Mouse (Mus musculus) myocyte (in vitro differentiated cells): ENCODE results near the gene Caln1. TPM values are rescaled to one million over a fixed set of nuclear protein-coding genes. Genes with fewer than 3 reads are reported as not detected.

Experiments
- H3K27me3 ChIP-seq: one replicate; pipeline ENCODE4 v1.6.1; 2011; ENCODE audit not compliant: control insufficient read depth, insufficient read depth, insufficient read length
- H3K36me3 ChIP-seq: one replicate; pipeline ENCODE4 v1.6.1; 2011; ENCODE audit not compliant: control insufficient read depth, insufficient read depth
- H3K4me2 ChIP-seq: one replicate; pipeline ENCODE4 v1.6.1; 2011; ENCODE audit warnings: low read depth, control low read depth
- H3K4me3 ChIP-seq: one replicate; pipeline ENCODE4 v1.5.1; 2011; ENCODE audit warnings: mild to moderate bottlenecking, control low read depth, moderate library complexity
- H3K79me2 ChIP-seq: one replicate; pipeline ENCODE4 v1.6.1; 2011; ENCODE audit not compliant: control insufficient read depth, insufficient read depth
- H3ac ChIP-seq: one replicate; pipeline ENCODE4 v1.6.1; 2011; ENCODE audit not compliant: control insufficient read depth, insufficient read length
- CEBPB ChIP-seq: IDR thresholded peaks from 2 replicates; pipeline ENCODE4 v1.6.1; 2011; ENCODE audit warnings: mild to moderate bottlenecking, moderate library complexity; ENCODE audit not compliant: poor library complexity, insufficient read depth, severe bottlenecking
- E2F4 ChIP-seq: IDR thresholded peaks from one replicate; pipeline ENCODE4 v1.6.1; 2011; ENCODE audit warnings: mild to moderate bottlenecking, control low read depth, moderate library complexity; ENCODE audit not compliant: insufficient read depth
- MAX ChIP-seq: IDR thresholded peaks from one replicate; pipeline ENCODE4 v1.6.1; 2011; ENCODE audit warnings: low read depth, mild to moderate bottlenecking, control low read depth
- MYOD1 ChIP-seq, 3 experiments: IDR thresholded peaks; one replicate each; pipeline ENCODE4 v1.6.1; 2011; ENCODE audit warnings: control low read depth in 2 of 3, low read depth in 2 of 3, mild to moderate bottlenecking in 2 of 3, moderate library complexity in 1 of 3; ENCODE audit not compliant: insufficient read length in 2 of 3, control insufficient read depth in 1 of 3
- MYOG ChIP-seq, 3 experiments: IDR thresholded peaks; one replicate each; pipeline ENCODE4 v1.6.1; 2011; ENCODE audit warnings: control low read depth in 2 of 3, low read depth in 2 of 3, mild to moderate bottlenecking in 2 of 3; ENCODE audit not compliant: insufficient read length in 2 of 3, control insufficient read depth in 1 of 3, insufficient read depth in 1 of 3
- POLR2A ChIP-seq: IDR thresholded peaks from one replicate; pipeline ENCODE4 v1.6.1; 2011; ENCODE audit warnings: low read depth, mild to moderate bottlenecking, control low read depth, moderate library complexity; ENCODE audit not compliant: insufficient read length
- POLR2AphosphoS2 ChIP-seq: IDR thresholded peaks from one replicate; pipeline ENCODE4 v1.6.1; 2011; ENCODE audit warnings: low read depth, control low read depth; ENCODE audit not compliant: insufficient read length
- REST ChIP-seq: IDR thresholded peaks from one replicate; pipeline ENCODE4 v1.6.1; 2011; ENCODE audit warnings: mild to moderate bottlenecking, control low read depth, moderate library complexity; ENCODE audit not compliant: insufficient read depth, insufficient read length
- SRF ChIP-seq: IDR thresholded peaks from one replicate; pipeline ENCODE4 v1.6.1; 2011; ENCODE audit warnings: low read depth; ENCODE audit not compliant: control insufficient read depth, insufficient read length
- TCF12 ChIP-seq: IDR thresholded peaks from one replicate; pipeline ENCODE4 v1.6.1; 2011; ENCODE audit warnings: mild to moderate bottlenecking, control low read depth; ENCODE audit not compliant: poor library complexity, insufficient read depth, severe bottlenecking
- TCF3 ChIP-seq: IDR thresholded peaks from one replicate; pipeline ENCODE4 v1.6.1; 2011; ENCODE audit warnings: low read depth, control low read depth; ENCODE audit not compliant: insufficient read length
- USF1 ChIP-seq: IDR thresholded peaks from one replicate; pipeline ENCODE4 v1.6.1; 2011; ENCODE audit warnings: low read depth, mild to moderate bottlenecking, control low read depth, moderate library complexity
- polyA plus RNA-seq: library from polyadenylated mRNA; unstranded; fragments of >200 nt; fragmentation: generic; extraction: Trizol; gene quantifications from one replicate; pipeline ENCODE4 v1.2.1, GENCODE M21; 2012; ENCODE audit warnings: missing spikeins

Caln1 gene
- polyA plus RNA-seq, 1 experiment, result not detected

GRCm38 (mm10) chr5:130712281-130712680 lies 343.0 kb downstream of the Caln1 start:
- Histone ChIP-seq H3K4me2 (no peak overlapping the region), H3K36me3 (no peaks in the 10 kb centered on the region), H3ac (no peak overlapping the region), H3K4me3 (no peak overlapping the region), H3K27me3 (no peaks in the 10 kb centered on the region), H3K79me2 (no peaks in the 10 kb centered on the region)
- TF ChIP-seq REST (no peak), TCF12 (no peak), POLR2AphosphoS2 (no peak), MYOG (IDR thresholded peaks at IDR 0.05; ENCODE audit: control insufficient read depth in 1 of 3, insufficient read depth in 1 of 3, insufficient read length in 2 of 3, low read depth in 2 of 3) (no peak), USF1 (no peak), MAX (no peak), CEBPB (no peak), TCF3 (no peak), MYOD1 (IDR thresholded peaks at IDR 0.05; ENCODE audit: control insufficient read depth in 1 of 3, insufficient read length in 2 of 3, low read depth in 2 of 3) (no peak), E2F4 (no peak), POLR2A (no peak), SRF (no peak)

GRCm38 (mm10) chr5:130715181-130715580 lies 345.9 kb downstream of the Caln1 start:
- H3ac ChIP-seq, result no peak overlapping the region
- no peak overlapping the region for H3K4me3 ChIP-seq
- H3K27me3 ChIP-seq, result no peaks in the 10 kb centered on the region
- no peaks in the 10 kb centered on the region for H3K36me3 ChIP-seq
- no peaks in the 10 kb centered on the region for H3K79me2 ChIP-seq
- no peak overlapping the region for H3K4me2 ChIP-seq
- TF ChIP-seq MYOG (IDR thresholded peaks at IDR 0.05; ENCODE audit: control insufficient read depth in 1 of 3, insufficient read depth in 1 of 3, insufficient read length in 2 of 3, low read depth in 2 of 3), result no peak
- no peak for TF ChIP-seq REST

- H3ac ChIP-seq, result no peak overlapping the region
- no peak for TF ChIP-seq TCF3
- TF ChIP-seq POLR2AphosphoS2, result no peak
- no peak for TF ChIP-seq TCF12
- no peak for TF ChIP-seq CEBPB
- TF ChIP-seq E2F4, result no peak
These were observed 349.1 kb downstream of the Caln1 start for GRCm38 (mm10) chr5:130718385-130718784.

GRCm38 (mm10) chr5:130742171-130742570 lies 372.9 kb downstream of the Caln1 start:
- Histone ChIP-seq H3K27me3 (no peaks in the 10 kb centered on the region), H3K4me2 (no peak overlapping the region), H3ac (no peak overlapping the region), H3K4me3 (no peak overlapping the region), H3K79me2 (no peaks in the 10 kb centered on the region), H3K36me3 (no peaks in the 10 kb centered on the region)
- TF ChIP-seq REST (no peak), TCF12 (no peak), MYOD1 (IDR thresholded peaks at IDR 0.05; ENCODE audit: control insufficient read depth in 1 of 3, insufficient read length in 2 of 3, low read depth in 2 of 3) (no peak)

More at GRCm38 (mm10) chr5:130718385-130718784, 349.1 kb downstream of the Caln1 start:
- Histone ChIP-seq H3K4me3 (no peak overlapping the region), H3K4me2 (no peak overlapping the region), H3K27me3 (no peaks in the 10 kb centered on the region), H3K79me2 (no peaks in the 10 kb centered on the region), H3K36me3 (no peaks in the 10 kb centered on the region)

GRCm38 (mm10) chr5:130757517-130757916 lies 388.3 kb downstream of the Caln1 start:
- H3K27me3 ChIP-seq, result no peaks in the 10 kb centered on the region

More at GRCm38 (mm10) chr5:130757517-130757916, 388.3 kb downstream of the Caln1 start:
- TF ChIP-seq SRF, result no peak
- TF ChIP-seq MYOG (IDR thresholded peaks at IDR 0.05; ENCODE audit: control insufficient read depth in 1 of 3, insufficient read depth in 1 of 3, insufficient read length in 2 of 3, low read depth in 2 of 3), result no peak
- no peak for TF ChIP-seq MYOD1 (IDR thresholded peaks at IDR 0.05; ENCODE audit: control insufficient read depth in 1 of 3, insufficient read length in 2 of 3, low read depth in 2 of 3)
- no peak for TF ChIP-seq CEBPB
- TF ChIP-seq E2F4, result no peak
- no peak for TF ChIP-seq TCF3
- no peak for TF ChIP-seq USF1
- no peak for TF ChIP-seq POLR2AphosphoS2
- TF ChIP-seq REST, result no peak
- TF ChIP-seq TCF12, result no peak
- TF ChIP-seq MAX, result no peak
- no peak for TF ChIP-seq POLR2A
- Histone ChIP-seq H3K4me2 (no peak overlapping the region), H3K4me3 (no peak overlapping the region), H3K79me2 (no peaks in the 10 kb centered on the region), H3K36me3 (no peaks in the 10 kb centered on the region), H3ac (no peak overlapping the region)
